Mouse (Mus musculus): Measurements from ENCODE around the gene Lama2. TPM values are rescaled to one million over a fixed set of nuclear protein-coding genes. Genes with fewer than 3 reads are reported as not detected.

Gene Lama2
- polyA plus RNA-seq, 1 experiment, result 2.7 TPM

GRCm38 (mm10) chr10:26983583-26983982 lies 636.0 kb downstream of the Lama2 start:
- no peak for DNase-seq (ENCODE audit: low read depth in 1 of 2, low spot score in 2 of 2)
- H3K4me3 ChIP-seq (ENCODE audit: extremely low read depth, insufficient read depth, insufficient read length), result no peak overlapping the region

DNA sequence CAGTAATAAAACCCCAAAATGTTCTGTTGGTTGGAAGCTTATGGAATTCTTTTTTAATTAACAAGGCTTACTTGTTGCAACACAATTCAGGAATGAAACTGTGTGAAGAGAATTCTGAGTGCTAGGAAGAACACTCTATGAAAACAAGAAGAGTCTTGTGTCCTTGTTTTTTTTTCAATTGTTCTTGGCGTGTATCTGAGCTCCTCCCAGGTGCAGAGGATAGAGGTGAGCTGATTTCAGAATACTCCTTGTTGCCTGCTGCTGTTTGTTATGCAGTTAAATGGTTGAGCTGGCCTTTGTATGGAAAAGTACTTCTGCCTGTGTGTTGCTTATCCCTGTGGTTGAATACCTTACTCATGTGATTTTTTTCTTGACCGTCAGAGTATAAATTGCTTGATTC lies 636.9 kb downstream of the Lama2 start:
- no peaks in the 10 kb centered on the region for H3K4me1 ChIP-seq (ENCODE audit: control insufficient read depth, insufficient read depth, insufficient read length)
- WGBS, result 88% methylated on average over 2 of the region's 2 CpGs
- no peaks in the 10 kb centered on the region for H3K36me3 ChIP-seq (ENCODE audit: control insufficient read depth, insufficient read depth, low read length)
- no peak for DNase-seq (ENCODE audit: low read depth in 1 of 2, low spot score in 2 of 2)
- no peak overlapping the region for H3K27ac ChIP-seq (ENCODE audit: insufficient read depth, low read length)
- no peak for TF ChIP-seq CTCF (IDR thresholded peaks at IDR 0.05; ENCODE audit: extremely low read depth, insufficient read depth, insufficient read length, insufficient replicate concordance)
- TF ChIP-seq POLR2A (IDR thresholded peaks at IDR 0.05; ENCODE audit: low read depth, low read length), result no peak
- no peaks in the 10 kb centered on the region for H3K27me3 ChIP-seq (ENCODE audit: control insufficient read depth, insufficient read depth, low read length)
- H3K4me3 ChIP-seq (ENCODE audit: extremely low read depth, insufficient read depth, insufficient read length), result no peak overlapping the region

More at GRCm38 (mm10) chr10:26983583-26983982, 636.0 kb downstream of the Lama2 start:
- Histone ChIP-seq H3K36me3 (ENCODE audit: control insufficient read depth, insufficient read depth, low read length) (no peaks in the 10 kb centered on the region), H3K27ac (ENCODE audit: insufficient read depth, low read length) (no peak overlapping the region), H3K4me1 (ENCODE audit: control insufficient read depth, insufficient read depth, insufficient read length) (no peaks in the 10 kb centered on the region), H3K27me3 (ENCODE audit: control insufficient read depth, insufficient read depth, low read length) (no peaks in the 10 kb centered on the region)
- WGBS, result 88% methylated on average over 1 of the region's 1 CpGs
- TF ChIP-seq POLR2A (IDR thresholded peaks at IDR 0.05; ENCODE audit: low read depth, low read length) (no peak), CTCF (IDR thresholded peaks at IDR 0.05; ENCODE audit: extremely low read depth, insufficient read depth, insufficient read length, insufficient replicate concordance) (no peak)

DNA sequence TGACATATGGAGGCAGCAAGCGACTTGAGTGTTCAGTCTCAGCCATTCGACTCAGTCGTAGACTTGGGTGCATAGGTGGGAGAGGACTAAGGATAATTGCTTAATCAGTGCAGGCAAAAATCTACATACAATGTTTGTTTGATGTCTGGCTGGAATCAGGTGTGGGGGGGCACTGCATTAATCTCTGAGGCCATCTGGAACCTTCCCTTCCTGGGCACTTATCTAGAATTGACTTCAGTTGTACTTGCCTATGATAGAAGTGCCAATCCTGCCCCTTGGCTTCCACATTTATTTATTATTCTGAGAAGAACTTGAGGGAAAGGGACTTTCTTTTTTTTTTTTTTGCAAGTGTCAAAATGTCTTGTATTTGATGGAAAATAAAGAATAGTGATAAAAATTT lies 644.2 kb downstream of the Lama2 start:
- Histone ChIP-seq H3K27ac (ENCODE audit: insufficient read depth, low read length) (no peak overlapping the region), H3K4me1 (ENCODE audit: control insufficient read depth, insufficient read depth, insufficient read length) (no peaks in the 10 kb centered on the region), H3K27me3 (ENCODE audit: control insufficient read depth, insufficient read depth, low read length) (no peaks in the 10 kb centered on the region), H3K4me3 (ENCODE audit: extremely low read depth, insufficient read depth, insufficient read length) (no peak overlapping the region), H3K36me3 (ENCODE audit: control insufficient read depth, insufficient read depth, low read length) (no peaks in the 10 kb centered on the region)
- DNase-seq (ENCODE audit: low read depth in 1 of 2, low spot score in 2 of 2), result no peak
- WGBS, result 94% methylated on average over 3 of the region's 3 CpGs
- TF ChIP-seq CTCF (IDR thresholded peaks at IDR 0.05; ENCODE audit: extremely low read depth, insufficient read depth, insufficient read length, insufficient replicate concordance) (no peak), POLR2A (IDR thresholded peaks at IDR 0.05; ENCODE audit: low read depth, low read length) (no peak)

GRCm38 (mm10) chr10:26974224-26974623 lies 645.3 kb downstream of the Lama2 start:
- H3K27me3 ChIP-seq (ENCODE audit: control insufficient read depth, insufficient read depth, low read length), result no peaks in the 10 kb centered on the region
- 92% methylated on average over 1 of the region's 1 CpGs for WGBS
- no peak overlapping the region for H3K27ac ChIP-seq (ENCODE audit: insufficient read depth, low read length)
- no peaks in the 10 kb centered on the region for H3K36me3 ChIP-seq (ENCODE audit: control insufficient read depth, insufficient read depth, low read length)
- H3K4me3 ChIP-seq (ENCODE audit: extremely low read depth, insufficient read depth, insufficient read length), result no peak overlapping the region
- no peak for DNase-seq (ENCODE audit: low read depth in 1 of 2, low spot score in 2 of 2)
- TF ChIP-seq CTCF (IDR thresholded peaks at IDR 0.05; ENCODE audit: extremely low read depth, insufficient read depth, insufficient read length, insufficient replicate concordance), result no peak
- no peak for TF ChIP-seq POLR2A (IDR thresholded peaks at IDR 0.05; ENCODE audit: low read depth, low read length)
- H3K4me1 ChIP-seq (ENCODE audit: control insufficient read depth, insufficient read depth, insufficient read length), result no peaks in the 10 kb centered on the region

GRCm38 (mm10) chr10:26973575-26973974 lies 646.0 kb downstream of the Lama2 start:
- Histone ChIP-seq H3K4me1 (ENCODE audit: control insufficient read depth, insufficient read depth, insufficient read length) (no peaks in the 10 kb centered on the region), H3K27me3 (ENCODE audit: control insufficient read depth, insufficient read depth, low read length) (no peaks in the 10 kb centered on the region), H3K27ac (ENCODE audit: insufficient read depth, low read length) (no peak overlapping the region), H3K4me3 (ENCODE audit: extremely low read depth, insufficient read depth, insufficient read length) (no peak overlapping the region), H3K36me3 (ENCODE audit: control insufficient read depth, insufficient read depth, low read length) (no peaks in the 10 kb centered on the region)
- no peak for TF ChIP-seq POLR2A (IDR thresholded peaks at IDR 0.05; ENCODE audit: low read depth, low read length)
- TF ChIP-seq CTCF (IDR thresholded peaks at IDR 0.05; ENCODE audit: extremely low read depth, insufficient read depth, insufficient read length, insufficient replicate concordance), result no peak
- 82% methylated on average over 2 of the region's 2 CpGs for WGBS
- no peak for DNase-seq (ENCODE audit: low read depth in 1 of 2, low spot score in 2 of 2)

DNA sequence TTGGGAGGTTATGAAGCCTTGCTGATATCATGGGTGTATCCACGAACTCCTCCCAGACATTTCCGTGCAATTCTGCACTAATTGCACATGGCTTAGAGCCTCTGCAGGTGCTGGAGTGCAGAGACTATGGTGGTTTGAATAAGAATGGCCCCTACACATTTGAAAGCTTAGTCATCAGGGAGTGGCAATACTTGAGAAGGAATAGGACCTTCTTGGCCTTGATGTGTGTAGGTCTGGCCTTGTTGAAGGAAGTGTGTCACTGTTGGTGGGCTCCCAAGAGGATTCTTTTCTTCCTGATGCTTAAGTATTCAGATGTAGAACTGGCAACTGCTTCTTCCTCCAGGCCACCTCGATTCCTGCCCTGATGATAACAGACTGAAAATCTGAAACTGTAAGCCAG lies 661.0 kb downstream of the Lama2 start:
- H3K27ac ChIP-seq (ENCODE audit: insufficient read depth, low read length), result no peak overlapping the region
- TF ChIP-seq POLR2A (IDR thresholded peaks at IDR 0.05; ENCODE audit: low read depth, low read length) (no peak), CTCF (IDR thresholded peaks at IDR 0.05; ENCODE audit: extremely low read depth, insufficient read depth, insufficient read length, insufficient replicate concordance) (no peak)
- DNase-seq (ENCODE audit: low read depth in 1 of 2, low spot score in 2 of 2), result no peak
- 72% methylated on average over 3 of the region's 3 CpGs for WGBS
- no peaks in the 10 kb centered on the region for H3K27me3 ChIP-seq (ENCODE audit: control insufficient read depth, insufficient read depth, low read length)
- no peaks in the 10 kb centered on the region for H3K36me3 ChIP-seq (ENCODE audit: control insufficient read depth, insufficient read depth, low read length)
- H3K4me3 ChIP-seq (ENCODE audit: extremely low read depth, insufficient read depth, insufficient read length), result no peak overlapping the region
- H3K4me1 ChIP-seq (ENCODE audit: control insufficient read depth, insufficient read depth, insufficient read length), result no peaks in the 10 kb centered on the region

- Histone ChIP-seq H3K27ac (ENCODE audit: insufficient read depth, low read length) (no peak overlapping the region), H3K4me3 (ENCODE audit: extremely low read depth, insufficient read depth, insufficient read length) (no peak overlapping the region)
- TF ChIP-seq POLR2A (IDR thresholded peaks at IDR 0.05; ENCODE audit: low read depth, low read length), result no peak
- no peak for TF ChIP-seq CTCF (IDR thresholded peaks at IDR 0.05; ENCODE audit: extremely low read depth, insufficient read depth, insufficient read length, insufficient replicate concordance)
Observed at GRCm38 (mm10) chr10:26950448-26950847, 669.1 kb downstream of the Lama2 start.

More at GRCm38 (mm10) chr10:26950448-26950847, 669.1 kb downstream of the Lama2 start:
- no peaks in the 10 kb centered on the region for H3K36me3 ChIP-seq (ENCODE audit: control insufficient read depth, insufficient read depth, low read length)
- no peak for DNase-seq (ENCODE audit: low read depth in 1 of 2, low spot score in 2 of 2)
- WGBS, result 81% methylated on average over 7 of the region's 7 CpGs
- no peaks in the 10 kb centered on the region for H3K27me3 ChIP-seq (ENCODE audit: control insufficient read depth, insufficient read depth, low read length)
- H3K4me1 ChIP-seq (ENCODE audit: control insufficient read depth, insufficient read depth, insufficient read length), result no peaks in the 10 kb centered on the region

All from spleen, adult 2 months (tissue).